Mouse (Mus musculus) hindbrain, embryonic 13.5 days (tissue): ENCODE measurements at regions not wholly inside any gene's neighbourhood (a gene's known extent, or its start where the extent isn't known, plus 50 kb on each side); places are given as distances from the start of the nearest gene placed in this dataset.

Source experiments
- ATAC-seq: fragments of 200-750 bp; cut with Nextera tagmentation; 2 replicates; pipeline ENCODE4 v1.8.0; 2017; ENCODE audit warnings: moderate TSS enrichment; ENCODE audit not compliant: low FRiP score
- H3K27ac ChIP-seq: fragments of 300-500 bp; sonication (generic); 2 replicates; pipeline ENCODE4 v1.5.1; 2015; ENCODE audit warnings: inconsistent platforms, mild to moderate bottlenecking, moderate library complexity
- H3K27me3 ChIP-seq: fragments of 300-500 bp; sonication (generic); 2 replicates; pipeline ENCODE4 v1.6.1; 2015; ENCODE audit warnings: mild to moderate bottlenecking, inconsistent platforms
- H3K36me3 ChIP-seq: fragments of 300-500 bp; sonication (generic); 2 replicates; pipeline ENCODE4 v1.6.1; 2015; ENCODE audit warnings: mild to moderate bottlenecking, inconsistent platforms
- H3K4me1 ChIP-seq: fragments of 300-500 bp; sonication (generic); replicated peaks from 2 replicates; pipeline ENCODE4 v1.6.1; 2015; ENCODE audit warnings: inconsistent platforms
- H3K4me2 ChIP-seq: fragments of 300-500 bp; sonication (generic); 2 replicates; pipeline ENCODE4 v1.6.1; 2015; ENCODE audit warnings: inconsistent platforms, mild to moderate bottlenecking, moderate library complexity
- H3K4me3 ChIP-seq: fragments of 300-500 bp; sonication (generic); 2 replicates; pipeline ENCODE4 v1.5.1; 2015; ENCODE audit warnings: mild to moderate bottlenecking, inconsistent platforms
- H3K9ac ChIP-seq: fragments of 300-500 bp; sonication (generic); 2 replicates; pipeline ENCODE4 v1.6.1; 2015; ENCODE audit warnings: mild to moderate bottlenecking, inconsistent platforms
- H3K9me3 ChIP-seq: fragments of 300-500 bp; sonication (generic); 2 replicates; pipeline ENCODE4 v1.6.1; 2016; ENCODE audit warnings: inconsistent platforms
- WGBS: fragments of 180-500 bp; shearing (Covaris S2); methylation state at CpG from one replicate; pipeline ENCODE4 v1.1.7; 2015; 5-methylcytosine and 5-hydroxymethylcytosine counted together

- no peaks in the 10 kb centered on the region for H3K27me3 ChIP-seq
- no peak overlapping the region for H3K27ac ChIP-seq
- ATAC-seq: no peak
- no peaks in the 10 kb centered on the region for H3K36me3 ChIP-seq
- no peaks in the 10 kb centered on the region for H3K9me3 ChIP-seq
- H3K4me2 ChIP-seq: no peak overlapping the region
- no peaks in the 10 kb centered on the region for H3K4me1 ChIP-seq
- H3K4me3 ChIP-seq: no peak overlapping the region
- 90% methylated on average over 4 of the region's 4 CpGs for WGBS
- no peak overlapping the region for H3K9ac ChIP-seq
Measured at GRCm38 (mm10) chr2:147647506-147647905, 285.8 kb downstream of the Pax1 start.

- ATAC-seq: no peak
- Histone ChIP-seq H3K27ac (no peak overlapping the region), H3K9ac (no peak overlapping the region), H3K4me3 (no peak overlapping the region), H3K4me1 (0 out of 2 replicates have a peak, but pooled peaks cover 3% of the 10 kb centered on the region), H3K9me3 (no peaks in the 10 kb centered on the region), H3K4me2 (no peak overlapping the region), H3K27me3 (no peaks in the 10 kb centered on the region), H3K36me3 (no peaks in the 10 kb centered on the region)
- WGBS: 85% methylated on average over 1 of the region's 1 CpGs
Measured at GRCm38 (mm10) chr2:147637882-147638281, 276.2 kb downstream of the Pax1 start.

GRCm38 (mm10) chr2:147632737-147633136 lies 271.0 kb downstream of the Pax1 start:
- Histone ChIP-seq H3K9ac (no peak overlapping the region), H3K4me2 (no peak overlapping the region), H3K36me3 (no peaks in the 10 kb centered on the region), H3K9me3 (no peaks in the 10 kb centered on the region), H3K27ac (no peak overlapping the region), H3K4me3 (no peak overlapping the region), H3K4me1 (0 out of 2 replicates have a peak, but pooled peaks cover 10% of the 10 kb centered on the region), H3K27me3 (no peaks in the 10 kb centered on the region)
- no peak for ATAC-seq
- 33% methylated on average over 6 of the region's 6 CpGs for WGBS

- Histone ChIP-seq H3K27me3 (no peaks in the 10 kb centered on the region), H3K27ac (no peak overlapping the region), H3K9me3 (no peaks in the 10 kb centered on the region), H3K36me3 (no peaks in the 10 kb centered on the region), H3K4me3 (no peak overlapping the region), H3K9ac (no peak overlapping the region), H3K4me1 (0 out of 2 replicates have a peak, but pooled peaks cover 10% of the 10 kb centered on the region), H3K4me2 (no peak overlapping the region)
- WGBS: 84% methylated on average over 3 of the region's 3 CpGs
- ATAC-seq: no peak
Measured at GRCm38 (mm10) chr2:147629716-147630115, 268.0 kb downstream of the Pax1 start.

- H3K4me2 ChIP-seq: no peak overlapping the region
- no peak overlapping the region for H3K27ac ChIP-seq
- H3K4me3 ChIP-seq: no peak overlapping the region
- H3K4me1 ChIP-seq: no peaks in the 10 kb centered on the region
- no peak for ATAC-seq
- no peaks in the 10 kb centered on the region for H3K36me3 ChIP-seq
- H3K27me3 ChIP-seq: no peaks in the 10 kb centered on the region
- 68% methylated on average over 5 of the region's 5 CpGs for WGBS
- no peaks in the 10 kb centered on the region for H3K9me3 ChIP-seq
- H3K9ac ChIP-seq: no peak overlapping the region
Measured at GRCm38 (mm10) chr2:147627096-147627495, 265.4 kb downstream of the Pax1 start.

GRCm38 (mm10) chr2:147623116-147623515 lies 261.4 kb downstream of the Pax1 start:
- Histone ChIP-seq H3K9me3 (no peaks in the 10 kb centered on the region), H3K36me3 (no peaks in the 10 kb centered on the region), H3K27me3 (no peaks in the 10 kb centered on the region), H3K4me2 (no peak overlapping the region), H3K27ac (no peak overlapping the region), H3K4me3 (no peak overlapping the region), H3K4me1 (no peaks in the 10 kb centered on the region), H3K9ac (no peak overlapping the region)
- ATAC-seq: no peak
- 84% methylated on average over 4 of the region's 4 CpGs for WGBS

GRCm38 (mm10) chr2:147617849-147618248 lies 256.1 kb downstream of the Pax1 start:
- H3K27ac ChIP-seq: no peak overlapping the region
- H3K4me2 ChIP-seq: no peak overlapping the region
- no peaks in the 10 kb centered on the region for H3K27me3 ChIP-seq
- H3K4me1 ChIP-seq: no peaks in the 10 kb centered on the region
- no peaks in the 10 kb centered on the region for H3K36me3 ChIP-seq
- no peak overlapping the region for H3K9ac ChIP-seq
- H3K4me3 ChIP-seq: no peak overlapping the region
- WGBS: 74% methylated on average over 10 of the region's 10 CpGs
- no peaks in the 10 kb centered on the region for H3K9me3 ChIP-seq
- no peak for ATAC-seq

- Histone ChIP-seq H3K27ac (no peak overlapping the region), H3K9ac (no peak overlapping the region), H3K27me3 (no peaks in the 10 kb centered on the region), H3K9me3 (no peaks in the 10 kb centered on the region), H3K4me1 (no peaks in the 10 kb centered on the region), H3K36me3 (no peaks in the 10 kb centered on the region), H3K4me2 (no peak overlapping the region), H3K4me3 (no peak overlapping the region)
- ATAC-seq: no peak
Measured at GRCm38 (mm10) chr2:147610343-147610742, 248.6 kb downstream of the Pax1 start.

- H3K27me3 ChIP-seq: no peaks in the 10 kb centered on the region
- H3K9me3 ChIP-seq: no peaks in the 10 kb centered on the region
- no peak overlapping the region for H3K4me3 ChIP-seq
- no peaks in the 10 kb centered on the region for H3K36me3 ChIP-seq
- no peak overlapping the region for H3K9ac ChIP-seq
- H3K27ac ChIP-seq: no peak overlapping the region
- no peak for ATAC-seq
- WGBS: 91% methylated on average over 2 of the region's 2 CpGs
- H3K4me1 ChIP-seq: no peaks in the 10 kb centered on the region
- no peak overlapping the region for H3K4me2 ChIP-seq
Measured at GRCm38 (mm10) chr2:147601639-147602038, 239.9 kb downstream of the Pax1 start.

- ATAC-seq: no peak
- WGBS: 94% methylated on average over 1 of the region's 1 CpGs
- Histone ChIP-seq H3K4me1 (no peaks in the 10 kb centered on the region), H3K4me2 (no peak overlapping the region), H3K4me3 (no peak overlapping the region), H3K9me3 (no peaks in the 10 kb centered on the region), H3K27me3 (no peaks in the 10 kb centered on the region), H3K9ac (no peak overlapping the region), H3K27ac (no peak overlapping the region), H3K36me3 (no peaks in the 10 kb centered on the region)
Measured at GRCm38 (mm10) chr2:147572413-147572812, 210.7 kb downstream of the Pax1 start.

GRCm38 (mm10) chr2:147561220-147561619 lies 199.5 kb downstream of the Pax1 start:
- Histone ChIP-seq H3K4me1 (no peaks in the 10 kb centered on the region), H3K9me3 (no peaks in the 10 kb centered on the region), H3K4me3 (no peak overlapping the region), H3K36me3 (no peaks in the 10 kb centered on the region), H3K27me3 (no peaks in the 10 kb centered on the region), H3K9ac (no peak overlapping the region), H3K4me2 (no peak overlapping the region), H3K27ac (no peak overlapping the region)
- ATAC-seq: no peak
- WGBS: 67% methylated on average over 7 of the region's 7 CpGs

GRCm38 (mm10) chr2:147560426-147561155 lies 198.9 kb downstream of the Pax1 start:
- no peak for ATAC-seq
- H3K36me3 ChIP-seq: no peaks in the 10 kb centered on the region
- no peaks in the 10 kb centered on the region for H3K27me3 ChIP-seq
- WGBS: 86% methylated on average over 20 of the region's 20 CpGs
- H3K9me3 ChIP-seq: no peaks in the 10 kb centered on the region
- no peak overlapping the region for H3K27ac ChIP-seq
- H3K4me2 ChIP-seq: no peak overlapping the region
- no peaks in the 10 kb centered on the region for H3K4me1 ChIP-seq
- no peak overlapping the region for H3K9ac ChIP-seq
- H3K4me3 ChIP-seq: no peak overlapping the region

GRCm38 (mm10) chr2:147529161-147529560 lies 167.4 kb downstream of the Pax1 start:
- 74% methylated on average over 2 of the region's 2 CpGs for WGBS
- ATAC-seq: no peak

More at GRCm38 (mm10) chr2:147529161-147529560, 167.4 kb downstream of the Pax1 start:
- Histone ChIP-seq H3K27me3 (no peaks in the 10 kb centered on the region), H3K4me3 (no peak overlapping the region), H3K9me3 (no peaks in the 10 kb centered on the region), H3K4me1 (no peaks in the 10 kb centered on the region), H3K36me3 (no peaks in the 10 kb centered on the region), H3K27ac (no peak overlapping the region), H3K9ac (no peak overlapping the region), H3K4me2 (no peak overlapping the region)
